Mouse (Mus musculus): ENCODE results near the gene Aqp3.

DNA sequence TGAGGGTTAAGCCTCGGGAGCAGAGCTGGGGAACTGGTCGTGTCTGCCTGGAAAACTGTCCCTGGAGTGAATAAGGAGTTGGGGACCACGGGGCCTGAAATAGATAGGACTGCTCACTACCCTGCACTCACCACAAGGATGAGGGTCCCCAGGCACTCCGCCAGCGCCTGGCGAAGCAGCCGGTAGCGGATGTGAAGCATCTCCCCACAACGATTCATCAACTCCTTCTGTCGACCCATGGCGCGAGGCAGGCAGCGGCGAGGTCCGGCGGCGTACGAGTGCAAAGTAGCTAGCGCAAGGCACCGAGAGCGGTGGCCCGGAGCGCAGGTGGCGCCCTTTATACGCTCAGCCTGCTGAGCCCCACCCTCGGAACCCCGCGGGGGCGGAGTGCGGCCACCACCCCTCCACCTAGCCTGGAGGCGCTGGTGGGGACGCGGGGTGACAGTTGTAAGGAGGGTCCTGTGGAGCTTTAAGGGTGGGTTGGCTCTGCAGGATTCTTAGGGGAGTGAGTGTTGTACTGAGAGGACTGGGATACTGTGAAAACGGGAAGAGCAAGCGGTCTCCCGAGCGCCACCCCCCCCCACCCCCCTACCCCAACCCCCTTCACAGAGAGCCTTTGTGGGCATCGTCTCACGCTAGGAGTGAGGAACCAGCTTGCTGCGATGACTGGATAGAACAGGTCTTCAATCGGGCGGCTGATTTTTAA lies at the start of gene Aqp3:
- no peak for TF ChIP-seq CTCF (IDR thresholded peaks at IDR 0.05; ENCODE audit: extremely low read depth, insufficient read depth, insufficient read length, insufficient replicate concordance)
- no peak for TF ChIP-seq POLR2A (IDR thresholded peaks at IDR 0.05; ENCODE audit: low read depth, low read length)

Measured in spleen, adult 2 months (tissue).